Mouse (Mus musculus) CD4-positive naive resting alpha-beta T cell, adult 57 days (primary cell): ENCODE data around the gene Tfam. TPM values are rescaled to one million over a fixed set of nuclear protein-coding genes. Genes with fewer than 3 reads are reported as not detected.

Experiments used
- total RNA-seq: library from RNA; stranded (reverse); gene quantifications from one replicate; pipeline ENCODE4 v1.2.4, GENCODE M21; 2023

The Tfam gene
- total RNA-seq = 55.5 TPM

DNA sequence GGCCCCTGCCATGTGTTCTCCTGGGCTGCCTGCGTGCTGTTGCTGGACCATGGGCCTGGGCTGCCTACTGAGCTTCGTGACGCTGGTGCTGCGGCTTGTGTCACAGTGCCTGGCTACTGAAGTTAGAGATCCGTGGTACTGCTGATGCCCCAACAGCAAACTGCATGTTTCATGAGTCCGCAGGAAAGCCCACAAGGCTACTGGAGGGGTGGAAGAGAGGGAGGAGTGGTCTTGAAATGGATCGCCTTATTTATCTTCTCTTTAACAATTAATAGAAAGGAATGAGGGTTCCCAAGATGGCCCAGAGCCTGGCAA lies at the start of gene Tfam:
TSS of gene Tfam (minus strand) at position 41 of the 315 bp plus-strand sequence.

DNA sequence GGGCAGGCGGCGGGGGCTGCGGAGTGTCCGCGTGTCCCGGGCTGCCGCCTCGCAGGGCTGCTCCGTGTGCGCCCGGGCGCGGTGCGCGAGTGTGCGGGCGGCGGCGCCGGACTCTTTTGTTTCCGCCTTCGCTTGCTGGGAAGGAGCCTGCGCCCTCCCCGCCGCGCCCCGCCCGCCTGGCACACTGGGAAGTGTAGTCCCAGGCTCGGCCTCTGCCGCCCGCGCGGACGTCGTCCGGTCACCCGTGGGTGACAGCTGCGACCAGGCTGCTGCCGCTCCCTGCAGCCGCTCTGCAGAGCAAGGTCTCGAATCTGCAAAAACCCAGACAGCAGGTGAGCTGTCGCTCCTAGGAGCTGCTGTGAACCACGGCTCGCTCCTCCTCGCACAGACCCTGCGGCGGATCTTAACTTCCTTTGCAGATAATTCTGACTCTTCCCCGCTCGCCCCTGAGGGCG lies 47.1 kb upstream of the Tfam start, which contains the start of gene Ube2d1:
TSS of gene Ube2d1 (minus strand) at position 137 of the 455 bp plus-strand sequence.

Other genes with a start within 250 kb of the Tfam start
- gene Bicc1, start 78.6 kb downstream of the Tfam start, total RNA-seq = 0.33 TPM
- 40.2 TPM for gene Ube2d1, start 47.0 kb upstream of the Tfam start, total RNA-seq
- 8.1 TPM for gene Cisd1, start 106.7 kb upstream of the Tfam start, total RNA-seq
- 28.4 TPM for gene Ipmk, start 109.5 kb upstream of the Tfam start, total RNA-seq